Mouse (Mus musculus): Measurements from ENCODE around the gene Madd.
"Not testable (repeated sequence)": the region's sequence is repeated elsewhere in the genome, so short reads cannot be mapped to it uniquely, and the experiment has no call there.

GRCm38 (mm10) chr2:91111832-91112231, 71.8 kb downstream of the Madd start:
- not testable (repeated sequence) for TF ChIP-seq CTCF (IDR thresholded peaks at IDR 0.05; ENCODE audit: extremely low read depth, insufficient read length, insufficient replicate concordance, low read depth, low read length); POLR2A (IDR thresholded peaks at IDR 0.05; ENCODE audit: low read depth, low read length)

Measured in small intestine, adult 2 months (tissue).